Mouse (Mus musculus) CD4-positive, CD25-positive, alpha-beta regulatory T cell, adult 2 months (primary cell): ENCODE results near the gene Sipa1l1.

Source experiments
- DNase-seq: peaks from one replicate; pipeline ENCODE4 v3.0.0-alpha.2; 2012; ENCODE audit warnings: low read depth, low spot score

The Sipa1l1 gene

GRCm38 (mm10) chr12:82334550-82334949 is 165.4 kb downstream of the Sipa1l1 start:
- no peak for DNase-seq

DNA sequence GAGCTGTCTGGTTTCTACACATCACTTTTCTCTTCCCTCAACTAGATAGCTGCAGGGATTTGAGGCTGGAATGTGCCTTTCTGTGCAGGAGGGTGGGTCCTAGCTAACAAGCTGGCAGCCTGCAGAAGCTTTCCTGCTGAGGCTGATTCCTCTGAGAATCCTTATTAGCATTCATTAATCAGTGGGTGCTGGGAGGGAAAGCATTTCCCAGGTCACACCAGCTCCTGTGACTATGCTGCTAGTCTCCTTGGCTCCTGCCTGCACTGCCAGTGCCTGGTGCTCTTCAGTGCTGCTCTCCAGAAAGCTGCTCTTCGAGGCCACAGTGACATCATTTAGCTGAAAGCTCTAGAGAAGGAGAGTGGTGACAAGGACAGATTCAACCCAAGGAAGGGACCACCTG is 166.0 kb downstream of the Sipa1l1 start:
- no peak for DNase-seq

GRCm38 (mm10) chr12:82338550-82338949 is 169.4 kb downstream of the Sipa1l1 start:
- DNase-seq: no peak

DNA sequence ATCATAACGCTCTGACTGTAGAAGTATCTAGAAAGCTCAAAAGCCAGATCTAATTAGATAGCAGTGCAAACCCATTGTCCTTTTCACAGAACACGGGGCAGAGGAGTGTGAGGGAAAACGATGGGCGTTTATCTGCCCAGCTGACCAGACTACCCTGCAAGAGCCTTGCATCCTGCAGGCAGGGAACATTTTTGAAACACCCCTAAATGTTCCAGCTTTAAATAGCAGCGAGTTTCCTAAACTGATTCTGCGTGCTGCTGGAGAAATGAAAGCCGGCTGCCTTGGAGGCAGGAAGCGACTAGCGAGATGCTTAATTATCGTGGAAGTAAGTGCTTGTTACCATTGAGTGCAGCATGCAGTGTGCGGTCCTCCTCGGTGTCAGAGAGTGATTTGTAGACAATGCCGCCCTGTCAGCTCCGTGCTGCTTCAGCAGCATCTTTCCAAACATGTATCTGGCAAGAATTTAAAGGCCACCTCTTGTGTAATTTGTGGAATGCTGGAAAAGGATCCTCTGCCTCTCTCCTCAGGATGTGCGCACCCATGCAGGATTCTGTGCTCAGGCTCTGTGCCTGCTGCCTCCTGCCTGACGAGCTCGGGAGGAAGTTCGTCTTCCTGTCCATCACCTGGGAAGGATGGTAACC is 170.2 kb downstream of the Sipa1l1 start:
- no peak for DNase-seq

GRCm38 (mm10) chr12:82340196-82340918 is 171.2 kb downstream of the Sipa1l1 start:
- DNase-seq: no peak

- no peak for DNase-seq
Measured at GRCm38 (mm10) chr12:82341181-82341580, 172.1 kb downstream of the Sipa1l1 start.

GRCm38 (mm10) chr12:82341696-82342095 is 172.6 kb downstream of the Sipa1l1 start:
- no peak for DNase-seq

DNA sequence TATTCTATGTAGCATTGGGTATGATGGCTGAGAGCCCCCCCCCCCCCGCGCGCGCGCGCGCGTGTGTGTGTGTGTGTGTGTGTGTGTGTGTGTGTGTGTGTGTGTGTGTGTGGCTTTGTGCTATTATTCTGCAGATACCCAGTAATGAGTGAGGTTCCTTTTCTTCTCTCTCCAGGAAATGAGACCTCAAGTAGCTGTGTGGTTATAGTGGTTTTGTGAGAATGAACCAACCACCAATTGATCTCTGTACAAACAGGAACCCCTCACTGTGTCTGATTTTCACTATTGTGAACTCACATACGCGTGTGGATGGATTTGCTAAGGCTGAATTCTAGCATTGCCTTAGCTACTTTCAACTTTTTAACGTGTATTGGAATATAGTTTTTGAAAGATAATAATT is 181.0 kb downstream of the Sipa1l1 start:
- DNase-seq: peak; percentile 81

- no peak for DNase-seq
Measured at GRCm38 (mm10) chr12:82350891-82351290, 181.8 kb downstream of the Sipa1l1 start.

DNA sequence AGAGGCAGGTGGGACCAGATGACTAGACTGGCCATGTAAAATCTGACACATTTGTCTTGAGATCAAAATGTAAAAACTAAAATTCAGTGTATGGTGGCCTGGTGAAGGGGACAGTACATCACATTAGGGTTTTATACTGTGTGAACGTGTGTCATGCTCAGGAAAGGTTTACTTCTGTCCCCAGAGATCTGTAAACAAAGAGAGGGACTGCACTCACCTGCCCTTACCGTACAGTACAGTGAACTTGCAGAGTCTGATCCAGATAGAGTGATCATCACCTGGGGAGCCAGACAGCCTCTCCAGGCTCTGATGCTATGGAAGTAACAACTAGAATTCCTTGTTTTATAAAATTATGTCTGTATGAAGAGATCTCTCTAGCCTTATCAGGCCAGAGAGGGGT is 184.5 kb downstream of the Sipa1l1 start:
- no peak for DNase-seq

DNA sequence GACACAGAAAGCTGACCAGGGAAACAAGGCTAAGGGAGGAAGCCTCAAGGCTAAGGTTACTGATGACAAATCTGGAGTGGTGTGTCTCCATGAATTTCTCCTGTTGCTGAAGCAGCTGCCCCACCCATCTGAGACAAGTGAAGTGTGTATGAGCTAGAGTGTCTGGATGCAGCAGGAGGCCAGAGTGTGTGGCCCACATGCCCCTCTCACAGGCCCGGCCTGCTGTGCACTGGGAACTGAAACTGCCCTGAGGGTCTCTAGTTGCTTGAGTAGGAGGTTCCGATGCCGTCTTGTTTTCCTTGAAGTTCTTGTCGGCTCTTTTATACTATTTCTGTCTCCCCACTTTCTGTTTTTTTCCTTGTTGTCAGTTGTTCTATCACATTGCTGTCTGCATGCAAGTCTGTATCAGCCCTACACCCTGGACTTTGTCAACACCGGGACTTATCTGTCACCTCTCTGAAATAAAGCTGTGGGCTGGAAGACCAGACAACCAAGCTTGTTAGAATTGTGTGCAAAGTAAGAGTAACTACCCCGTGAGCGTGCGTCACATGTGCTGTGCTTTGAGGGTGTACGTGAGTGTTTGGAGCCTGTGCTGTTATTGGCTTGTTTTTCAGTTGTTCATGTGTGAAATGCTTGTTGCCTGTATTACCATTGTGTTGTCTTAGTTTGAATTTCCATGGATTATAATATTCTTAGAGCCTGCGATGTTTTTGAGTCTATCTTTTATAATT is 186.5 kb downstream of the Sipa1l1 start:
- DNase-seq: no peak

DNA sequence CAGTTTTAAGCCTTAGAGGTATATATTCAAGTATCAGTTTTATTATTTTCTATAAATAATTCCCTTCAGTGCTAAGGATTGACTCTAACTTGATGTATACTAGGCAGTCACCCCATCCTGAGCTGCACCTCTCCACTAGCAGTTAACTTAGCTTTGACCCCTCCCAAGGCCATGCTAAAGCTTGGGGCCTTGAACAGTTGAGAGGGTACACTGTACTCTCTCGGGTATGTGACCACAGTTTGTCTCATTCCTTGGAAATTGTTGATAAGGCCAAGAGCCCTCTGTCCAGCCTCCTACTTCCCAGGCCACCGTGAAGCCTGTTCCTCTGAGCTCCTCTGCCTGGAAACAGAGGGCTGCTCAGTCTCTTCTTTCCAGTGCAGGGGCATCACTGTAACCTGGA is 187.4 kb downstream of the Sipa1l1 start:
- no peak for DNase-seq

DNA sequence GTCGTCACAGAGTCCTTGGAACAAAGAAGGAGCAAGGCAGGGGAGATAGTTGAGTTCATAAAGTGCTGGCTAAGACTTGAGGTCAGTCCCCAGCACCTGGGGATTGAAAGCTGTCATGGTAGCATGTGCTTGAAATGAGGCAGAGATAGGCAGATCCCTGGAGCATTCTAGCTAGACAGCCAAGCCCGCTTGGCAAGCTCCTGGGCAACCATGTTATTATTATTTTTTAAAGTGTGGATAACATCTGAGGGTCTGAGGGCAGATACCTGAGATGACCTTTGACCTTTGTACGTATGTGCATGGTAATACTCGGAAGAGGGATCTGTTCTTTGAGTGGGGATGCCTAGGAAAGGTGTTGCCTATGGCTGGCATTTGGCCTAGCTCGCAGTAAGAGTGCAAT is 188.3 kb downstream of the Sipa1l1 start:
- no peak for DNase-seq

- no peak for DNase-seq
Measured at GRCm38 (mm10) chr12:82362796-82363195, 193.7 kb downstream of the Sipa1l1 start.

GRCm38 (mm10) chr12:82364186-82364585 is 195.1 kb downstream of the Sipa1l1 start:
- DNase-seq: no peak

- DNase-seq: no peak
Measured at GRCm38 (mm10) chr12:82365276-82365875, 196.3 kb downstream of the Sipa1l1 start.

DNA sequence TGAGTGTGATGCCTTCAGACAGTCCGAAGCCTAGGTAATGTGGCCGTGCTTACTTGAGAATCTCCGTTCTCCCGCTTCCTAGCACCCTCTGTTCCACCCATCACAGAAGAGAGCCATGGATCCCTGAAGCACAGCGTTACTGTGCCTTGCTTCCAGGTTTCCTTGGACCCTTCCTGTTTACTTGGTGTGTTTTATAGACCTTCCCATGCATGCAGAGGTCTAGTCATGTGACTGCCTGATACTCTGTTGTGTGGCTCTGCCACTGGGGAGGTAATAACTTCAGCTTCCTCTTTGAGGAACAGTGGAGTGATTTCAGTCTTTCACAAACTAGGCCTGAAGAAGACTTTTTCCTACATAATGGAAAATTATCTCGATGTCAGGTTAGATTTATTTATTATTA is 197.6 kb downstream of the Sipa1l1 start:
- no peak for DNase-seq

DNA sequence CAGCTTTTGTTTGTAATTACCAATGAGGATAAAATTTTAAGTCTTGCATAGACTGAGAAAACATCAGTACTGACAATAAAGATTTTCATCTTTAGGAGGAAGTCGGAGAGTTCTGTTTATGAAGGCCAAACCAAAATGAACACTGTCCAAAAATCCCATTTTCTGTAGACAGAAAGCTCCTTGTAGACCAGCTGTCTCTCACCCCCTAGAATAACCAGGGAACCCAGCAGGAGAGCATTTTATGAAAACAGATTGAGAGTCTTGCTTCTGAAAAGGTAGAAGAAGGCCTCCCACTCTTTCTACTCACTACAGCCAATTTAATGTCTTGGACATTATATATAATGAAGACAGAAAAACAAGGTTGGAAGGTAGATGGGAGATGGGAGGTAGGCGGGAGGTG is 198.2 kb downstream of the Sipa1l1 start:
- DNase-seq: no peak

DNA sequence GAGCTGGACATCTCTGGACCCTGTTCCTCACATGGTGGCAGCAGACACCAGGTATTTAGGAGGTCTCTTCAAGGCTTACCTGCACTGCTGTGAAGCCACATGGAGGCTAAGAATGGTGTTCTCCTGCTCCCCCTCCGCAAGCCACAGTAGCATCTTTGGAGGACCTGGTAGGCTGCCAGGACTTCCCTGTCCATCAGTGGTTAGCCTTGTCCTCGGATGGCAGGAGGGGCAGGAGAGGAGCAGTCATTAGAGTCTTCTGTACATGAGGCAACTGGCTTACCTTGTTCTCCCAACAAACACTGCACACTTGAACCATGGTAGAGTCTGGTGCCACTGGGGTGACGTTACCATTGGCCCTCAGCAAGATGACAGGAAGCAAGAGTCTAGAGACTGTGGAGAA is 198.9 kb downstream of the Sipa1l1 start:
- DNase-seq: no peak

- DNase-seq: no peak
Measured at GRCm38 (mm10) chr12:82369402-82370160, 200.5 kb downstream of the Sipa1l1 start.

GRCm38 (mm10) chr12:82371266-82371665 is 202.1 kb downstream of the Sipa1l1 start:
- DNase-seq: no peak

DNA sequence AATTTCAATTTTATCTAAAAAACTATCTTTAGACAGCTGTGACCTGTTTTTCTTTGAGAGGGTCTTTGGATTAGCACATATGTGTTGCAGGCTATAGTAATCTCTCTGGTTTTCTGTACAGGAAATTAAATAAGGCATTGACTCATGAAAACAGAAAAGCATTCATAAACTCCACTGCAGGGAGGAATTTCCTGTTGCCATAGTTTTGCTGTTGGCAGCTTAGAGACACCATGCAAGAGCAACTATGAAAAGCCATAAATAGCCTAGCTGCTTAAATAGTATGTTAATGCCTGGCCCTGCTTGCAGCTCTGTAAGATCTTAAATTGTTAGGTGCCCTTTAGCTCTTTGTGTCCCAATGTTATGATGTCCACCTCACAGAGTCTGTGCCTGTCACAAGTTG is 204.9 kb downstream of the Sipa1l1 start:
- no peak for DNase-seq
